Mouse (Mus musculus): ENCODE data around the gene Sp7. TPM values are rescaled to one million over a fixed set of nuclear protein-coding genes. Genes with fewer than 3 reads are reported as not detected.

Sp7 gene
- polyA plus RNA-seq, 1 experiment from 2014 or later: not detected

- no peak for TF ChIP-seq CTCF (IDR thresholded peaks at IDR 0.05)
- TF ChIP-seq EP300 (IDR thresholded peaks at IDR 0.05): no peak
- 1% methylated on average over 35 of the region's 43 CpGs for WGBS
- DNase-seq (ENCODE audit: low spot score) (peak; percentile 58), ATAC-seq (peak; percentile 78)
- H3K4me1 ChIP-seq (ENCODE audit: insufficient read depth, low read depth, low read length): peaks cover 7% of the 10 kb centered on the region; the same call in 1 of the 2 replicates
- peak overlapping the region; percentile 67 for H3K4me3 ChIP-seq (ENCODE audit: low read depth, low read length)
- peak overlapping the region; percentile 77 for H3K27ac ChIP-seq (ENCODE audit: low read length)
- no peaks in the 10 kb centered on the region for H3K36me3 ChIP-seq (ENCODE audit: insufficient read depth, low read length)
- H3K9ac ChIP-seq (replicated peaks; ENCODE audit: low read depth): peak overlapping the region; percentile 43
- H3K4me2 ChIP-seq (replicated peaks; ENCODE audit: low read depth, low read length): peak overlapping the region; percentile 96
- no peaks in the 10 kb centered on the region for H3K27me3 ChIP-seq (replicated peaks; ENCODE audit: insufficient read depth, low read length)
- no peaks in the 10 kb centered on the region for H3K9me3 ChIP-seq (ENCODE audit: low read length)
Observed at GRCm38 (mm10) chr15:102376453-102377162, 9.6 kb upstream of the Sp7 start.

- Histone ChIP-seq H3K27me3 (replicated peaks; ENCODE audit: insufficient read depth, low read length) (no peaks in the 10 kb centered on the region), H3K4me1 (ENCODE audit: insufficient read depth, low read depth, low read length) (no peaks in the 10 kb centered on the region), H3K4me3 (ENCODE audit: low read depth, low read length) (no peak overlapping the region), H3K36me3 (ENCODE audit: insufficient read depth, low read length) (no peaks in the 10 kb centered on the region), H3K27ac (ENCODE audit: low read length) (no peak overlapping the region), H3K4me2 (replicated peaks; ENCODE audit: low read depth, low read length) (no peak overlapping the region), H3K9me3 (ENCODE audit: low read length) (no peaks in the 10 kb centered on the region), H3K9ac (replicated peaks; ENCODE audit: low read depth) (no peak overlapping the region)
- WGBS: 16% methylated on average over 10 of the region's 10 CpGs
- ATAC-seq: no peak
- no peak for TF ChIP-seq CTCF (IDR thresholded peaks at IDR 0.05)
- TF ChIP-seq EP300 (IDR thresholded peaks at IDR 0.05): no peak
- no peak for DNase-seq (ENCODE audit: low spot score)
Observed at GRCm38 (mm10) chr15:102370727-102371126, 3.7 kb upstream of the Sp7 start.

GRCm38 (mm10) chr15:102369972-102370371 is 3.0 kb upstream of the Sp7 start:
- Histone ChIP-seq H3K4me3 (ENCODE audit: low read depth, low read length) (no peak overlapping the region), H3K27me3 (replicated peaks; ENCODE audit: insufficient read depth, low read length) (no peaks in the 10 kb centered on the region), H3K36me3 (ENCODE audit: insufficient read depth, low read length) (no peaks in the 10 kb centered on the region), H3K9me3 (ENCODE audit: low read length) (no peaks in the 10 kb centered on the region), H3K27ac (ENCODE audit: low read length) (no peak overlapping the region), H3K4me1 (ENCODE audit: insufficient read depth, low read depth, low read length) (no peaks in the 10 kb centered on the region), H3K9ac (replicated peaks; ENCODE audit: low read depth) (no peak overlapping the region), H3K4me2 (replicated peaks; ENCODE audit: low read depth, low read length) (0 out of 2 replicates have a peak overlapping the region, but pooled peaks have one; percentile 8)
- no peak for ATAC-seq
- TF ChIP-seq EP300 (IDR thresholded peaks at IDR 0.05) (no peak), CTCF (IDR thresholded peaks at IDR 0.05) (no peak)
- 19% methylated on average over 13 of the region's 13 CpGs for WGBS
- no peak for DNase-seq (ENCODE audit: low spot score)

GRCm38 (mm10) chr15:102366238-102366637 is 744 bp downstream of the Sp7 start:
- H3K27ac ChIP-seq (ENCODE audit: low read length): no peak overlapping the region
- no peaks in the 10 kb centered on the region for H3K36me3 ChIP-seq (ENCODE audit: insufficient read depth, low read length)
- H3K9ac ChIP-seq (replicated peaks; ENCODE audit: low read depth): no peak overlapping the region
- H3K27me3 ChIP-seq (replicated peaks; ENCODE audit: insufficient read depth, low read length): 0 out of 2 replicates have a peak, but pooled peaks cover 4% of the 10 kb centered on the region
- WGBS: 18% methylated on average over 7 of the region's 7 CpGs
- peak overlapping the region; percentile 17; the same call in 1 of the 2 replicates for H3K4me2 ChIP-seq (replicated peaks; ENCODE audit: low read depth, low read length)
- no peak for DNase-seq (ENCODE audit: low spot score)
- H3K4me3 ChIP-seq (ENCODE audit: low read depth, low read length): no peak overlapping the region
- H3K9me3 ChIP-seq (ENCODE audit: low read length): no peaks in the 10 kb centered on the region
- ATAC-seq: no peak
- TF ChIP-seq CTCF (IDR thresholded peaks at IDR 0.05) (no peak), EP300 (IDR thresholded peaks at IDR 0.05) (no peak)
- 0 out of 2 replicates have a peak, but pooled peaks cover 4% of the 10 kb centered on the region for H3K4me1 ChIP-seq (ENCODE audit: insufficient read depth, low read depth, low read length)

GRCm38 (mm10) chr15:102364678-102365077 is 2.3 kb downstream of the Sp7 start:
- 89% methylated on average over 1 of the region's 1 CpGs for WGBS
- TF ChIP-seq CTCF (IDR thresholded peaks at IDR 0.05) (no peak), EP300 (IDR thresholded peaks at IDR 0.05) (no peak)
- H3K9ac ChIP-seq (replicated peaks; ENCODE audit: low read depth): no peak overlapping the region
- no peak overlapping the region for H3K4me2 ChIP-seq (replicated peaks; ENCODE audit: low read depth, low read length)
- H3K27ac ChIP-seq (ENCODE audit: low read length): no peak overlapping the region
- H3K9me3 ChIP-seq (ENCODE audit: low read length): no peaks in the 10 kb centered on the region
- no peaks in the 10 kb centered on the region for H3K36me3 ChIP-seq (ENCODE audit: insufficient read depth, low read length)
- 0 out of 2 replicates have a peak, but pooled peaks cover 4% of the 10 kb centered on the region for H3K27me3 ChIP-seq (replicated peaks; ENCODE audit: insufficient read depth, low read length)
- ATAC-seq: no peak
- no peak overlapping the region for H3K4me3 ChIP-seq (ENCODE audit: low read depth, low read length)
- H3K4me1 ChIP-seq (ENCODE audit: insufficient read depth, low read depth, low read length): 0 out of 2 replicates have a peak, but pooled peaks cover 4% of the 10 kb centered on the region
- DNase-seq (ENCODE audit: low spot score): no peak

GRCm38 (mm10) chr15:102362648-102363047 is 4.3 kb downstream of the Sp7 start:
- no peaks in the 10 kb centered on the region for H3K9me3 ChIP-seq (ENCODE audit: low read length)
- H3K4me2 ChIP-seq (replicated peaks; ENCODE audit: low read depth, low read length): peak overlapping the region; percentile 48
- H3K4me3 ChIP-seq (ENCODE audit: low read depth, low read length): no peak overlapping the region
- DNase-seq (ENCODE audit: low spot score) (no peak), ATAC-seq (peak; percentile 34; the same call in 1 of the 2 replicates)
- H3K4me1 ChIP-seq (ENCODE audit: insufficient read depth, low read depth, low read length): 0 out of 2 replicates have a peak, but pooled peaks cover 4% of the 10 kb centered on the region
- H3K36me3 ChIP-seq (ENCODE audit: insufficient read depth, low read length): no peaks in the 10 kb centered on the region
- 0 out of 2 replicates have a peak, but pooled peaks cover 12% of the 10 kb centered on the region for H3K27me3 ChIP-seq (replicated peaks; ENCODE audit: insufficient read depth, low read length)
- WGBS: 10% methylated on average over 14 of the region's 14 CpGs
- peak overlapping the region; percentile 41 for H3K9ac ChIP-seq (replicated peaks; ENCODE audit: low read depth)
- no peak overlapping the region for H3K27ac ChIP-seq (ENCODE audit: low read length)
- no peak for TF ChIP-seq CTCF (IDR thresholded peaks at IDR 0.05)
- no peak for TF ChIP-seq EP300 (IDR thresholded peaks at IDR 0.05)

All from lung, postnatal 0 days (tissue).